Mouse (Mus musculus): Measurements from ENCODE around the gene Gm10663.

Gm10663 gene

GRCm38 (mm10) chr8:65074733-65075132, at the start of gene Gm10663:
Gene Gm10663 (plus strand): TSS chr8:65075033.
- DNase-seq (ENCODE audit: low read depth): no peak

- no peak for DNase-seq (ENCODE audit: low read depth)
These were observed 45.7 kb upstream of the Gm10663 start for GRCm38 (mm10) chr8:65028959-65029686.

DNA sequence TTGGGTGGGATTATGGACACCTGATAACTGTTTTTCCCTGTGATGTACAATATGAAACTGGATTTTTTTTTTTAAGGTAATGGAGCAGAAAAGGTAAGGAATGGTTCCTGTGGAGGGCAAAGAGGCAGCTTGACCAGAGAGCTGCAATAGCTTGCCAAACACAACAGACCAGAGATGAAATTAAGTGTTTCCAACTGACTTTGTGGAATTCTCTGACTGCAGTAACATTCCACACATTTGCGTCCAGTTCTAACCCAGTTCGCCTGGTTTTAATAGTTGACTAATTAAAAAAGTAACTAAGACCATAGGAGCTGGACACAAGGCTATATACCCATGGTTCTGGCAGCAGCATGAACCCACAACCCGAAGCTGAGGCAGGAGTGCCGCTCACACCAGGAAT, 45.1 kb upstream of the Gm10663 start:
- no peak for DNase-seq (ENCODE audit: low read depth)

GRCm38 (mm10) chr8:65030735-65031485, 43.9 kb upstream of the Gm10663 start:
- no peak for DNase-seq (ENCODE audit: low read depth)

DNA sequence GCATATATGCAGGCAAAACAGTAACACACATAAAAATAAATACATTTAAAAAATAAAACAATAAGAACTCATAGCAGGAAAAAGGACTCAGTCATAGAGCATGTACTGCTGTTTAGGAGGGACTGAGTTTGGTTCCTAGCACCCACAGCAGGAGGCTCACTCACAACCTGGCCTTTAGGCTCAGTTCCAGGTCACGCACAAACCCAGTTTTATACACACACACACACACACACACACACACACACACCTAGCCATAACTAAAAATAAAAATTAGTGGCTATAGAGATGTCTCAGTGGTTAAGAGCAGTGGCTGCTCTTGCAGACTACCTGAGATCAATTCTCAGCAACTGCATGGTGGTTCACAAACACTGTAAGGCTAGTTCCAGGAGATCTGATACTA, 42.7 kb upstream of the Gm10663 start:
- DNase-seq (ENCODE audit: low read depth): no peak

- no peak for DNase-seq (ENCODE audit: low read depth)
These were observed 41.8 kb upstream of the Gm10663 start for GRCm38 (mm10) chr8:65033056-65033455.

GRCm38 (mm10) chr8:65034136-65034535, 40.7 kb upstream of the Gm10663 start:
- DNase-seq (ENCODE audit: low read depth): no peak

DNA sequence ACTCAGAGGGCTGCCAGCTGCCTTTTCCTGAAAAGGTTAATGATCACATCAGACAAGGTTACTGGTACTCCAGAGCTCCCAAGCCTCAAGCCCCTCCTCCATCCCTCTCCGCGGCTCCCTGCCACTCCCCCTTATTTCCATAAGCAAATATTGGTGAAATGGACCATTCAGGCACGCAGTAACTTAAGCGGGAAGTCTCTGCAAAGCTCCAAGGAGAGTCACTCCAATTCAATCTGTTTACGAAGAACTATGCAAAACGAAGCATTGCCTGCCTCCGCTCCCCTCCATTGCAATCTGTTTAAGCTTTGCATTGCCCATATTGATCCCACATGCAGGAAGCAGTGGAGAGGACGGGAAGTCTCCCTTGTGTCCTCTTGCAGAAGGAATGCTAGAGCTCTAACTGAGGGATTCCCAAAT, 37.7 kb upstream of the Gm10663 start, which contains the start of gene Apela:
TSS of gene Apela (minus strand) at position 220 of the 417 bp plus-strand sequence.
- no peak for DNase-seq (ENCODE audit: low read depth)

GRCm38 (mm10) chr8:65046565-65046964, 28.3 kb upstream of the Gm10663 start:
- no peak for DNase-seq (ENCODE audit: low read depth)

- DNase-seq (ENCODE audit: low read depth): no peak
These were observed 27.6 kb upstream of the Gm10663 start for GRCm38 (mm10) chr8:65047193-65047592.

- no peak for DNase-seq (ENCODE audit: low read depth)
These were observed 27.0 kb upstream of the Gm10663 start for GRCm38 (mm10) chr8:65047801-65048200.

GRCm38 (mm10) chr8:65053554-65053953, 21.3 kb upstream of the Gm10663 start:
- no peak for DNase-seq (ENCODE audit: low read depth)

DNA sequence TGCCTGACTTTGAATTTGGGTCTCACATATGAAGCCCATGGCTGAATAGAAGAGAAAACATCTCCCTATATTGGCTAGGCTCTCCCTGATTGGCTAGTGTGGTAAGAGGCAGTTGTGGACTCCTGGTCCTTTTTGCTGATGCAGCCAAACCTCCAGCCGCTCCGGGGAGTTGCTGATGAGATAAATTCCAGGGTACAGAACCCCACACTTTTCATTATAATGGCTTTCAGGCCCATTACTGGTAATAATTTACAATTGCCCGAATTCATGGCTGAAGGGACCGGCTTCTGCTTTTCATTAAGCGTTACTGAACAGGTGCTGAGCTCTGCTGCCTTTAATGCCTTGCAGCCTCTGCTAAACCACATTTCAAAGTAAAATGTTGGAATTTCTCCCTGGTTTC, 20.9 kb upstream of the Gm10663 start:
- no peak for DNase-seq (ENCODE audit: low read depth)

GRCm38 (mm10) chr8:65056722-65057121, 18.1 kb upstream of the Gm10663 start:
- no peak for DNase-seq (ENCODE audit: low read depth)

DNA sequence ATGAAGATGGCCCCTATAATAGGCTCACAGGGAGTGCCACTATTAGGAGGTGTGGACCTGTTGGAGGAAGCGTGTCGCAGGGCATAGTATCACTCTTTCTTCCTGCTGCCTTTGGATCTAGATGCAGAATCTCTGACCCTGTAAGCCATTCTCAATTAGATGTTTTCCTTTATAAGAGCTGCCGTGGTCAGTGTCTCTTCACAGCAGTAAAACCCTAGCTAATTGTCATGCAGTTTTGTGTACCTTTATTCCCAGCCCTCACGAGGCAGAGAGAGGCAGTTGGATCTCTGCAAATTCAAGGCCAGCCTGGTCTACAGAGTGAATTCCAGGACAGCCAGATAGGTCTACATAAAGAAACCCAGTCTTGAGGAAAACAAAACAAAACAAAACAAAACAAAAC, 12.6 kb upstream of the Gm10663 start:
- DNase-seq (ENCODE audit: low read depth): no peak

GRCm38 (mm10) chr8:65064071-65064470, 10.8 kb upstream of the Gm10663 start:
- no peak for DNase-seq (ENCODE audit: low read depth)

DNA sequence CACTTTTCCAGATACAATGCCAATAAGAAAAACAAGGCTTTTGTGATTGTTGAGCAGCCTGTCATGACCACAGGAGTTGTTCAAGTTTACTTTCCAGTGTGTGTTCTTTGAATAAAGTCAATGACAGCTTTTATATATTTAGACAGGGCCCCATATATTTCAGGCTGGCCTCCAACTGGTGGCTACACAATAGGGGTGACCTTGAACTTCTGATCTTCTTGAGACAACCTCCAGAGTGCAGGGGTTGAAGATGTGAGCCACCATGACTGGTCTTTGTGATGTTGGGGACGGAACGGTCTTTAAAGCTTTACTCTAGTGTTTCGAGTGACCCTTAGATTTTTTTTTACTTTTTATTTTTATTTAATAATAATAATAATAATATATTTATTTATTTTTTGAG, 9.2 kb upstream of the Gm10663 start:
- no peak for DNase-seq (ENCODE audit: low read depth)

- no peak for DNase-seq (ENCODE audit: low read depth)
These were observed 7.8 kb upstream of the Gm10663 start for GRCm38 (mm10) chr8:65067031-65067430.

DNA sequence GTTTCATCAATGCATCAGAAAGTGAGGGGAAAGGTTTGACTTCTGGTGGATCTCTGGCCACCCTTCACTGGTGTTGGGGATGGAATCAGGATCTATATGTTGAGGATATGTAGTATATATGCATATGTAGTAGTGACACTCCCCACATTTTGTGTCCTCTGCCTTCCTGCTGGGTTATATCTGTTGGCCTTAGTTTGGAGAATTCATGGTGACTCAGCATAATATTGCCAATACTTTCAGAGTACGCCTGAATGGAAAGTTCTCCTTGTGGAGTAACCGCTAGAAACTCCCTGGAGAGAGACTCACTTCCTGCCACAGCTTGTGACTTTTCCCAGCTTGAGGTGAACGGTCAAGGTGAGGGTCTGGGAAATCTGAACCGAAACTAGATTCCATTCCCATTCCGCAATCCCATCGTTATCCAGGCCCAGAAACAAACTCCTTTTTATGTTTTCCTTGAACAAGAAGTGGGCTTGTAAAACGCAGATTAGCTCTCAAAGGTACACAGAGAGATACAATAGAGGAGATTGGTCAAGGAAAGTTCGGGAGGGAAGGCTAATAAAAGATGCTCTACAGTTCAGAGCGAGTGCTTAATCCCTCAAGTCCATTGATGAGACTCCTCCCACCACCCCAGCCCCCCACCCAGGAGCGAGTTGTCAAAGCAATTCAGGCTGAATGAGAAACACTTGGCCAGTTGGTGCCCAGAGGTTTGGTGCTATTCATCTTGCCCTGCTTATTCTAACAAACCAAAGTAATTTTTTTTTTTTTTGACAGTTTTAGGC, 7.0 kb upstream of the Gm10663 start:
- no peak for DNase-seq (ENCODE audit: low read depth)

- no peak for DNase-seq (ENCODE audit: low read depth)
These were observed 6.4 kb upstream of the Gm10663 start for GRCm38 (mm10) chr8:65068473-65068819.

DNA sequence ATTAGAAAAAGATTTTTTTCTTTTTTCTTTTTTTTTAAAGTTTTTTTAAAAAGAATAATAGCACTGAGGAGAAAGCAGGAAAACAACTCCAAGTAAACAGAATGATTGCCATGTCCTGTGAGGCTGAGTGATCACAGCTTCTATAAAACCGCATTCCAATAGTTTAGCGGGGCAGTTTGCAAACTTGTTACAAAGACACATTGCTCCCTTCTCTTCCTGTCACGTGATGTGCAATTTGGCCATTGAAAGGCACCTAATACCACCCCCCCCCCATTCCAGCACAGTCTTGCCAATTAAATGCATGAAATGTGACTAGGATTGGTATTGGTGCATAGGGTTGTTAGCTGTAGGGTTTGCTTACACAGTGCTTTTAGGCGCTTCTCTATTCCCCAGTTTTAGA, 3.8 kb upstream of the Gm10663 start:
- no peak for DNase-seq (ENCODE audit: low read depth)

DNA sequence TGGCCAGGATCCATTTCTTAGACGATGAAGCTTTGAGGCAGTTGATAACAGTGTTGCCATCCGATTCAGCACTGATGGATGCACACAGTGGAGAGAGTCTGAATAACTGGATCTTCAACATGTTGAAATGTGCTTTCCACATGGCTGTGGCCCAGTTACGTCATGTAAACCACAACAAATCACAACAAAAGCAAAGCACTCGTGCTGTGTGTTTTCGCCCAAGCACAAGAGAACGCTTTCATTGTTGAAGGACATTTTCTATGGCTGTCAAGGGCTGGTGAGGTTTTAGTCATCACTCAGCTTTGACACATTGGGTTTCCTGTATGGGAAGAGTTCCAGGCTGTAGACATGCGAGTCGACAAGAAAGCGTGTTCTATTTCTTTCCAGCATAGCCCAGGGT, 5.9 kb downstream of the Gm10663 start:
- no peak for DNase-seq (ENCODE audit: low read depth)

DNA sequence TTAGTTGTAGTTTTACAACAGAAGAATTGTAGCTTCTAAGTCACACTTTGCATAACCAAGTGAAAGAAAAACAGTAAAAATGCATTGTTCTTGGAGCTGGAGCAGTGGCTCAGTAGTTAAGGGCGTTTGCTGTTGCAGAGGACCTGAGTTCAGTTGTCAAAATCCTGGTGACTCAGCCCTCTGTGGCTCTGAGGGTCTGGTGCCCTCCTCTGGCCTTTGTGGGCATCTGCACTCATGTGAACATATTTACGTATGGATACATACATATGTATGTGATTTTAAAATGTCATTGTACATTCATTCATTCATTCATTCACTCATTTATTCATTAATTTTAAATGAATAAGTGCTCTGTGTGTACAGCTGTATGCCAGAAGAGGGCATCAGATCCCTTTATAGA, 10.8 kb downstream of the Gm10663 start:
- DNase-seq (ENCODE audit: low read depth): no peak
